Mouse (Mus musculus): ENCODE measurements around the gene Ghsr.
"Not testable (repeated sequence)": the region's sequence is repeated elsewhere in the genome, so short reads cannot be mapped to it uniquely, and the experiment has no call there.

Ghsr gene

GRCm38 (mm10) chr3:27371276-27371621 lies at the start of gene Ghsr:
Gene Ghsr (plus strand): TSS chr3:27371351.
- no peak for DNase-seq (ENCODE audit: low read depth, low spot score)

GRCm38 (mm10) chr3:27322591-27322990 lies 48.6 kb upstream of the Ghsr start:
- DNase-seq (ENCODE audit: low read depth, low spot score) = no peak

GRCm38 (mm10) chr3:27323551-27323950 lies 47.6 kb upstream of the Ghsr start:
- no peak for DNase-seq (ENCODE audit: low read depth, low spot score)

- DNase-seq (ENCODE audit: low read depth, low spot score) = no peak
Observed at GRCm38 (mm10) chr3:27326633-27327191, 44.4 kb upstream of the Ghsr start.

- DNase-seq (ENCODE audit: low read depth, low spot score) = no peak
Observed at GRCm38 (mm10) chr3:27330706-27331105, 40.4 kb upstream of the Ghsr start.

- DNase-seq (ENCODE audit: low read depth, low spot score) = no peak
Observed at GRCm38 (mm10) chr3:27338437-27338836, 32.7 kb upstream of the Ghsr start.

- no peak for DNase-seq (ENCODE audit: low read depth, low spot score)
Observed at GRCm38 (mm10) chr3:27338887-27339286, 32.3 kb upstream of the Ghsr start.

GRCm38 (mm10) chr3:27340757-27341156 lies 30.4 kb upstream of the Ghsr start:
- no peak for DNase-seq (ENCODE audit: low read depth, low spot score)

GRCm38 (mm10) chr3:27342462-27342861 lies 28.7 kb upstream of the Ghsr start:
- DNase-seq (ENCODE audit: low read depth, low spot score) = no peak

- DNase-seq (ENCODE audit: low read depth, low spot score) = peak; percentile 1
Observed at GRCm38 (mm10) chr3:27345526-27345925, 25.6 kb upstream of the Ghsr start.

GRCm38 (mm10) chr3:27348462-27348861 lies 22.7 kb upstream of the Ghsr start:
- DNase-seq (ENCODE audit: low read depth, low spot score) = no peak

GRCm38 (mm10) chr3:27351105-27351504 lies 20.0 kb upstream of the Ghsr start:
- no peak for DNase-seq (ENCODE audit: low read depth, low spot score)

- no peak for DNase-seq (ENCODE audit: low read depth, low spot score)
Observed at GRCm38 (mm10) chr3:27359100-27359720, 11.9 kb upstream of the Ghsr start.

- DNase-seq (ENCODE audit: low read depth, low spot score) = no peak
Observed at GRCm38 (mm10) chr3:27370125-27370524, 1.0 kb upstream of the Ghsr start.

- no peak for DNase-seq (ENCODE audit: low read depth, low spot score)
Observed at GRCm38 (mm10) chr3:27370582-27371275, 422 bp upstream of the Ghsr start.

- DNase-seq (ENCODE audit: low read depth, low spot score) = no peak
Observed at GRCm38 (mm10) chr3:27371725-27372650, 837 bp downstream of the Ghsr start.

GRCm38 (mm10) chr3:27374396-27374795 lies 3.2 kb downstream of the Ghsr start:
- no peak for DNase-seq (ENCODE audit: low read depth, low spot score)

- no peak for DNase-seq (ENCODE audit: low read depth, low spot score)
Observed at GRCm38 (mm10) chr3:27377935-27378334, 6.8 kb downstream of the Ghsr start.

- DNase-seq (ENCODE audit: low read depth, low spot score) = no peak
Observed at GRCm38 (mm10) chr3:27384836-27385235, 13.7 kb downstream of the Ghsr start.

GRCm38 (mm10) chr3:27389923-27390322 lies 18.8 kb downstream of the Ghsr start:
- no peak for DNase-seq (ENCODE audit: low read depth, low spot score)

GRCm38 (mm10) chr3:27400996-27401395 lies 29.8 kb downstream of the Ghsr start:
- not testable (repeated sequence) for DNase-seq (ENCODE audit: low read depth, low spot score)

- no peak for DNase-seq (ENCODE audit: low read depth, low spot score)
Observed at GRCm38 (mm10) chr3:27406440-27406839, 35.3 kb downstream of the Ghsr start.

Data from c-Kit-negative CD71-positive TER-119-positive erythroid progenitor cells, embryonic 14.5 days (primary cell).